Mouse (Mus musculus) common myeloid progenitor, adult 5-6 weeks (primary cell): Measurements from ENCODE around the gene Syt5. TPM values are rescaled to one million over a fixed set of nuclear protein-coding genes. Genes with fewer than 3 reads are reported as not detected.

Source experiments
- ATAC-seq: replicated peaks from 2 replicates; pipeline ENCODE4 v1.8.0; 2016; ENCODE audit warnings: low read depth, mild to moderate bottlenecking, moderate TSS enrichment, inconsistent platforms; ENCODE audit not compliant: poor library complexity, severe bottlenecking
- total RNA-seq: library from RNA; stranded (forward); fragments of 200-1000, 187-1606 nt; gene quantifications from 2 replicates; pipeline ENCODE4 v1.2.3, GENCODE M21; 2017

Gene Syt5
- total RNA-seq, 1 experiment from 2014 or later, result not detected

GRCm38 (mm10) chr7:4523205-4524130 lies 23.9 kb downstream of the Syt5 start:
- no peak for ATAC-seq

DNA sequence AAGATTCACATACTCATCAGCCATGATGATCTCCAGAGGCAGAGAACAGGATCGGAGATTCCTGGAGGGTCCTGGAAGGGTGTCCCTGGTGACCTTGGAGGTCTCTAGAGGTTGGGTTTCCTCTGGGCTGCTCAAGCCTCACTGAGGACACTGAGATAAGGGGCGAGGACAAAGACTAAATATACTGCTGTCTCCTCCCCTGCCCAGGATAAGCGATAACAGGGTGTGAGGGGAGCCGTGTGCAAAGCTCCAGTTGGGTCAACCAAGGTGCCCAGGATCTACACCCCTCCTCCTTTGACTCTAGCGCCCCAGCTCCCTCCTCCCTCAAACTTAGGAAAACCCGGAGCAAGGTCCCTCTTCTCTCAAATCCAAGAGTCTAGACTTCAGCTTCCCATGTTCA lies 25.0 kb downstream of the Syt5 start:
- ATAC-seq, result no peak

GRCm38 (mm10) chr7:4521231-4522003 lies 25.9 kb downstream of the Syt5 start:
- ATAC-seq, result no peak

GRCm38 (mm10) chr7:4518487-4518886 lies 28.9 kb downstream of the Syt5 start:
- no peak; the same call in 1 of the 2 replicates for ATAC-seq

- ATAC-seq, result no peak
Measured at GRCm38 (mm10) chr7:4516332-4517050, 30.9 kb downstream of the Syt5 start, which contains the start of gene Tnnt1. Tnnt1 (minus strand) TSS chr7:4516382.

- ATAC-seq, result no peak
Measured at GRCm38 (mm10) chr7:4515853-4516252, 31.5 kb downstream of the Syt5 start.

DNA sequence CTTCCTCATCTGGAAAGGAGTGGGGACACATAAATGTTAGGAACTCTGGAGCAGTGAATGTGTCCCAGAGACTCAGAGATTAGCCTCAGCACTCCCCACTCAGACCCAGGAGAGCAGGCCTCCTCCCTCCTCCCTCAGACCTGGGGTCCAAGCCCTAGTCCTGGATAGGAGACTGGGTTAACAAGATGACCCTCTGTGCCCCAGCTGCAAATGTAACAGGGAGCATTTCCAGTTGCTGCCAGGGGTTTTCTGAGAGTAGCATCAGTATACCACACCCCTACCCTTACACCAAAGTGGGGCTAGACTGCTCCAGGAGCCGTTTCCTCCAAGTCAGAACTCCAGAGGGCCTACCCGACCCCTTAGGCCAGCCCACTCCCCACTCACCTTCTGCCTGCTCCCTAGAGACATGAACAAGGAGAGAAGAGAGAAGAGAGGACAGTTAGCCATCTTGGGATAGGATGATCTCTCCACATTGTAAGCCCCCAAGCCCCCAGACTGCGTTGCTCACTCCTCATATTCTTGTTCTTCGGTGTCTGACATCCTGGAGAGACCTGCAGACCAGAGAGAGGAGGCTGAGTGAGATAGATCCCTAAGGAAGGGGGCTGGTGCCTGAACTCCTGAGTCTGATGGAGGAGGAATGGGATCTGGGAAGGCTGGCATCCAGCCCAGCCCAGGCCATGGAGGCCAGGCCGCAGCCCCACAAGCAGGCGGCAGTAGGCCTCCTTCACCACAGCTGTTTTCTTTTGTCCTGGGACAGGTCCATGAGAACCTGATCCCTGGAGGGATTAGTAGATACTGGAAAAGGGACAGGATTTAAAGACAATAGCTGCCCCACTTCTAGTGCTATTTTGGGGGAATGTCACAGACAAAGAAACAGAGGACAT lies 33.3 kb downstream of the Syt5 start:
- ATAC-seq, result no peak

GRCm38 (mm10) chr7:4513236-4513635 lies 34.1 kb downstream of the Syt5 start:
- peak; percentile 38 for ATAC-seq

DNA sequence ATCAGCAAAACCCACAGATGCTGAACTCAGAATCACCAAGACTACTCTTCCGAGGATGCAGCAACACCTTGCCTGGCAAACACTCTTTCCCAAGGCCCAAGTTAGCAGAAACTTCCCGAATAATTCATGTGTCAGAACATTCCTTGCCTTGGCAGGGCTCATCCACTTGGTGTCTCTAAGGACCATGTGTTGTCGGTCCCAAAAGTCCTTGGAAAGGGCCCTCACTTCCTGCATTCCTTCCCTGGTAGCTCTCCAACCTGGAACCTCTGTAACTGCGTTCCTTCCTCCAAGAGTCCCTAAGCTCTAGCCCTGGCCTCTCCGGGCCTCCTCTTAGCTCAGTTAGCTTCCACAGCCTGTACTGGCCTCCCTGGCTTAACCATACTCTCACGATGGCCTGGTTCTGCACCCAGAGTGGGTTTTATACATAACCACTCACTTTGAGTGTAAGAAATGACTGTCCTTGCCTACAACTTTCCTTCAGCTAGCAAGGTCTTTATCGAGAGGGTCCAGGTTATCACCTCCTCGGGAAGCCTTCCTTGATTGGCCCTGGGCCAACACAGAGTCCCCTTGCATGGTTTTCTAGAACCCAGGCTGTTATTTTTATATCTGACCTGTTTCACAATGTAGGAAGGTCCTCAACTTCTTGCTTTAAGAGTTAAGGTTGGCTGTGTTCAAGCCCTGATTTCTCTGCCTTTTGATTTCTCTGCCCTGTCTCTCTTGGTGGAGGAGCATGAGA lies 35.7 kb downstream of the Syt5 start:
- no peak for ATAC-seq

DNA sequence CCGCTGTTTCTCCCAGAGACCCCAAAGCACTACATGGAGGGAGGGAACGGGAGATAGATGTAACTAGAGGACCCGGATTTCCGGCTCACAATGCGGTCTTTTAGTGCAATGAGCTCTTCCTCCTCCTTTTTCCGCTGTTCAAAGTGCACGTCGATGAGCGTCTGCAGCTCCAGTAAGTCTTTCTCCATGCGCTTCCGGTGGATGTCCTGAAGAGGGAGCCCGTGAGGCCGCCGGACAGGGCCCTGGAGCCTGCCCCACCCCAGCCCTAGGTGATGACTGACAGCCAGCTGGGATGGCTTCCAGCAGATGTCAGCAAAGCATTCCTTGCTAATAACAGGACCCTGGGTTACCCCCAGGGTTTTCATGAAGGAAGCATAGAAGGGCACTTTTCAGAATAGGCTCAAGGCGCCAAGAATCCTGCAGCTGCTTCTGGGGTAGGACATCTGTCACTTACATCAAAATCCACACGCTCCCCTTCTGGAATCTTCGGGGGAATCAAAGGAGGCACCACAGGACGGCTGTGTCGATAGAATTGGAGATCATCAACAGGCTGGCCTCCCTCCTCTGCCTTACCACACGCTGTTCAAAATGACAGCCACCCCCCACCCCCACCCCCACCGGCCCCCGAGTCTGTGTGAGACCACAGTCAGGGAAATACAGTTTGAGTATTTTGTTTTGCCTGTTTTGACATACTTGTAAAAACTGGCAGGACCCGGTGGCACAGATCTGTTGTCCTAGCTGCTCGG lies 37.3 kb downstream of the Syt5 start:
- peak; percentile 77 for ATAC-seq

DNA sequence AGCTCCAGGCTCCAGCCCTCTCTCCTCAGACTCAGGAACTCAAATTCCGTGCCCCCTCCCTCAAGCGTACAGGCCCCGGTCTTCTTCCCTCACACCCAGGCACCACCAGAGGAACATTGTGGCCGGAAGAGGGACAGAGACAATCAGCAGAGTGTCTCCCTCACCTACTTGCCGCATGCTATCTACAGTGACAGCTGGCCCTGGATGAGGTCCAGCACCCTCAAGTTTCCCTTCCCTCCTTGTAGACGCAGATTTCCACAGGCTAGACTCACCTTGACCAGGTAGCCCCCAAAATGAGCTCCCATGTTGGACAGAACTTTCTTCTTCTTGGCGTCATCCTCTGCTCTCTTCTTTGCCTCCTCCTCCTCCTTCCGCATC lies 38.6 kb downstream of the Syt5 start:
- ATAC-seq, result peak; percentile 48

DNA sequence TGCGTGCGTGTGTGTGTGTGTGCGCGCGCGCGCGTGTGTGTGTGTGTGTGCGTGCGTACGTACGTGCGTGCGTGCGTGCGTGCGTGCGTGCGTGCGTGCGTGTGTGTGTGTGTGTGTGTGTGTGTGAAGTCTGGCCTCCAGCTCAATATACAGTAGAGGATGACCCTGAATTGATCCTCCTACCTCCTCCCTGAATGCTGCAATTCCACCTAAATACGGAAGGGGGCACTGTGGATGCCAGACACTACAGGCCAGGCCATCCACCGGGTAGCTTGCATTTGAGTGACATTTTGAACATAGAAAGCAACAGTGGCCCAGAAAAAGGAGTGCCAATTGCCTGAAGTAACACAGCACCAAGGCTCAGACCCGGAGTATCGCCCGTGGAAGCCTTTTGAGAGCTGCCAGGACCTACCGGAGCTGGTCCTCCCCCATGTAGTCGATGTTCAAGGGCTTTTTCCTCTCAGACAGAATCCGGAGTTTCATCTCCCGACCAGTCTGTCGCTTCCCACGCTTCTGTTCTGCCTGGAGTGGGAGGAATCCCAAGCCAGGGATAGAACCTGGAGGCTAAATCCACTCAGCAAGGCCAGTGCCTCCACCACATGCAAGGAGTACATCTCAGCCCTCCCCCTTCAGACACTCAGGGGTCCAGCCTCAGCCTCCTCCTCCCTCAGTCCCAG lies 39.1 kb downstream of the Syt5 start:
- no peak for ATAC-seq

- ATAC-seq, result no peak
Measured at GRCm38 (mm10) chr7:4507220-4507619, 40.1 kb downstream of the Syt5 start.

DNA sequence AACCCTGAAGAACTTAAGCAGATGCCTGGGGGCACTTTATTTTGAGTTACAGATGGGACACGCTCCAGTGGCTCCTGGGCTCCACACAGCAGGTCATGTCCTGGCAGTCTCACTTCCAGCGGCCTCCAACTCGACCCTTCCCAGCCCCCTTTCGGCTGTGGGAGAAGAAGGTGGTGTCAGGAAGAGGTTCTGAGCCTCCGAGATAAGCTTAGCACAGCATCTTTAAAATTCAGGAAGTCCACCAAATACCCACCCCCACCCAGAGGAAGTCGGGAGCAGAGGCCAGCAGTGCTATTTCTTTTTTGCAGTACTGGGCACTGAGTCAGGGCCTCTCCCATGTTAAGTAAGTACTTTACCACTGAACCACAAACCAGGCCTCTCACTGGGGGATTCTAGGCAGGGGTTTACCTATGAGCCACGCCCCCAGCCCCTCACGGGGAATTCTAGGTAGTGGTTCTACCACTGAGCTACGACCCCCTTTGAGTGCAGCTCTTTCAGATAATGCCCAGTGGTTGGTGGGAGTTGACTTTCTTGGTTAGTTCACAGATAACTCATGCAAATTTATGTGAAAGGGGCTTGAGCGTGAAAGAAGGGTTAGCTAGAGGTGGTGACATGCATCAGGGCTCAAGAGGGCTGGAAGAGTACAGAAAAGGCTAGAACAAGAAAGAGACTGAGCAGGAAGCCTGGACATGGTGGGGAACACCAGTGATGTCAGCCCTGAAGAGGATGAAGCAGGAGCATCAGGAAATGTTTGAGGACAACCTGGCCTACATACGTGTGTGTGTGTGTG lies 42.5 kb downstream of the Syt5 start:
- ATAC-seq, result peak; percentile 26

DNA sequence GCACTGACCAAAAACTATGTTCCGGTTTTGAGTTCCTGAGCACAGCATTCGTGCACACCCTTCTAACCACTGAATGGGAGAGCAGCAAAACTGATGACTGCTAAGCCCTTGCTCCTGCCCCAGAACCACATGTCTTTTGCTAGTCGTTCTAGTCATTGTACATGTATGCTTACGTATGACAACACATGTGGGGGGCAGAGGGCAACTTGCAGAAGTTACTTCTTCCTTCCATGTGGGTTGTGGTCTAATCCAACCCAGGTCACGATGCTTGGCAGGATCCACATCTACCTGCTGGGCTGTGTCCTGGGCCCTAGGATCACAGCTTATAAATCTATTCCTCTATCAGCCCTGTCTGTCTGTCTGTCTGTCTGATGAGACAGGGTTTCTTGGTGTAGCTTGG lies 43.5 kb downstream of the Syt5 start:
- ATAC-seq, result peak; percentile 9; the same call in 1 of the 2 replicates

GRCm38 (mm10) chr7:4503100-4503499 lies 44.2 kb downstream of the Syt5 start:
- ATAC-seq, result no peak
